ENCODE assay signal across 21 mouse cellular contexts in the genomic region with DNA sequence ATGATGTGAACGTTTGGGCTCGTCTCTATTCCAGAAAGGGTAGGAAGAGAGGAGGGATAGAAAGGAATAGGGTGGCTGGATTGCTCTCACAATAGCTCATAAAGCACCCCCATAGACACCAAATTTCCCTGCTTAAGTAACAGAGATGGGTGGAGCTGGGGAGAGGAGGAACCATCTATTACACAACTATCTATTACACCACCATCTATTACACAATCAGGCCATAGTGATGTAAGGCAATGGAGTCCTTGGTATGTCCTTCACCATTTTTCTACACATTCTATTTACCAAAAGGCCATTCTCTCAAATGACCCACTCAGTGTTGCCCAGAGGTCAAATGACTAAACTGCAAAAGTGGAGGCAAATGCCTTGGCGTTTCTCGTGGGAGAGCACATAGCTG.
DNase-seq lines count a peak whose midpoint lies in the region; ATAC-seq and TF ChIP-seq lines count a peak whose summit lies in the region.
"Had no signal": no experiment of that assay in that cellular context is flagged by ENCODE, and none has a peak within 500 bp of the region (broad histone marks: within the 10 kb centered on the region; RNA-seq: fewer than 3 reads in every experiment).

No protein-coding gene starts in this region.

- no peak for TF ChIP-seq CTCF in lung, postnatal 0 days (IDR thresholded peaks at IDR 0.05)

- no peaks in the 10 kb centered on the region for H3K27me3 ChIP-seq in lung, postnatal 0 days (replicated peaks; ENCODE audit: insufficient read depth, low read length)
- H3K27me3 ChIP-seq in hindbrain, embryonic 13.5 days, result no peaks in the 10 kb centered on the region
- H3K27me3 ChIP-seq: embryonic facial prominence, embryonic 15.5 days; forebrain, embryonic 13.5 days; liver, embryonic 13.5 days; midbrain, embryonic 13.5 days; neural tube, embryonic 13.5 days had no signal

- no peak overlapping the region for H3K27ac ChIP-seq in lung, postnatal 0 days (ENCODE audit: low read length)
- no peak overlapping the region for H3K27ac ChIP-seq in hindbrain, embryonic 13.5 days
- H3K27ac ChIP-seq: embryonic facial prominence, embryonic 15.5 days; forebrain, embryonic 13.5 days; hindbrain, embryonic 14.5 days; left cerebral cortex, adult 2 months; liver, embryonic 13.5 days; midbrain, embryonic 13.5 days; neural tube, embryonic 13.5 days had no signal

- H3K9ac ChIP-seq in lung, postnatal 0 days (replicated peaks; ENCODE audit: low read depth), result no peak overlapping the region
- H3K9ac ChIP-seq in hindbrain, embryonic 13.5 days, result no peak overlapping the region
- H3K9ac ChIP-seq: embryonic facial prominence, embryonic 15.5 days; forebrain, embryonic 13.5 days; hindbrain, embryonic 14.5 days; liver, embryonic 13.5 days; midbrain, embryonic 13.5 days; neural tube, embryonic 13.5 days had no signal

- H3K9me3 ChIP-seq in lung, postnatal 0 days (ENCODE audit: low read length), result no peaks in the 10 kb centered on the region
- no peaks in the 10 kb centered on the region for H3K9me3 ChIP-seq in hindbrain, embryonic 13.5 days
- H3K9me3 ChIP-seq: embryonic facial prominence, embryonic 15.5 days; forebrain, embryonic 13.5 days; liver, embryonic 13.5 days; midbrain, embryonic 13.5 days; neural tube, embryonic 13.5 days had no signal

- no peaks in the 10 kb centered on the region for H3K36me3 ChIP-seq in lung, postnatal 0 days (ENCODE audit: insufficient read depth, low read length)
- no peaks in the 10 kb centered on the region for H3K36me3 ChIP-seq in hindbrain, embryonic 13.5 days
- H3K36me3 ChIP-seq: embryonic facial prominence, embryonic 15.5 days; liver, embryonic 13.5 days; midbrain, embryonic 13.5 days; neural tube, embryonic 13.5 days had no signal

- H3K4me3 ChIP-seq in lung, postnatal 0 days (ENCODE audit: low read depth, low read length), result no peak overlapping the region
- no peak overlapping the region for H3K4me3 ChIP-seq in hindbrain, embryonic 13.5 days
- H3K4me3 ChIP-seq: embryonic facial prominence, embryonic 15.5 days; forebrain, embryonic 13.5 days; left cerebral cortex, adult 2 months; liver, embryonic 13.5 days; midbrain, embryonic 13.5 days; neural tube, embryonic 13.5 days had no signal

- WGBS in lung, postnatal 0 days, result 61% methylated on average over 4 of the region's 4 CpGs
- 77% methylated on average over 4 of the region's 4 CpGs for WGBS in hindbrain, embryonic 13.5 days

- peak; percentile 23 for DNase-seq in adrenal gland, adult 8-10 months
- DNase-seq in adrenal gland, postnatal 4 days (ENCODE audit: low spot score in 2 of 2), result no peak
- peak; percentile 71 for DNase-seq in lung, postnatal 0 days (ENCODE audit: low spot score)
- no peak for DNase-seq in lung, postnatal 14 days
- no peak for DNase-seq in heart, postnatal 4 days
- DNase-seq: cerebellum, adult 18-20 months; cerebellum, postnatal 25 days; gastrocnemius, postnatal 10 days; kidney, postnatal 36 days; left cerebral cortex, postnatal 4 days; liver, embryonic 13.5 days; thymus, postnatal 36 days had no signal

- peak; percentile 70 for ATAC-seq in lung, postnatal 0 days
- ATAC-seq in common myeloid progenitor, adult 5-6 weeks (replicated peaks; ENCODE audit: low read depth, poor library complexity, severe bottlenecking), result 0 out of 2 replicates have a peak, but pooled peaks have one; percentile 39
- 0 out of 2 replicates have a peak, but pooled peaks have one; percentile 23 for ATAC-seq in neutrophil, adult 5-6 weeks (ENCODE audit: extremely low read depth, insufficient number of reproducible peaks, low FRiP score, poor library complexity, severe bottlenecking)
- no peak for ATAC-seq in hindbrain, embryonic 13.5 days (ENCODE audit: low FRiP score)
- ATAC-seq: midbrain, embryonic 13.5 days had no signal

- no peak overlapping the region for H3K4me2 ChIP-seq in lung, postnatal 0 days (replicated peaks; ENCODE audit: low read depth, low read length)
- no peak overlapping the region for H3K4me2 ChIP-seq in hindbrain, embryonic 13.5 days
- H3K4me2 ChIP-seq: embryonic facial prominence, embryonic 15.5 days; forebrain, embryonic 13.5 days; hindbrain, embryonic 14.5 days; liver, embryonic 13.5 days; midbrain, embryonic 13.5 days; neural tube, embryonic 13.5 days had no signal

- TF ChIP-seq EP300 in lung, postnatal 0 days (IDR thresholded peaks at IDR 0.05), result peak; percentile 62

- H3K4me1 ChIP-seq in lung, postnatal 0 days (ENCODE audit: insufficient read depth, low read depth, low read length), result no peaks in the 10 kb centered on the region
- H3K4me1 ChIP-seq in hindbrain, embryonic 13.5 days (replicated peaks), result peaks cover 13% of the 10 kb centered on the region; the same call in 1 of the 2 replicates
- H3K4me1 ChIP-seq: embryonic facial prominence, embryonic 15.5 days; liver, embryonic 13.5 days had no signal

Comparison
In these comparisons a context has a peak if more than half of its experiments do, and no peak if none do; other contexts are left out.
1. DNase-seq: peak in adrenal gland, adult 8-10 months (single experiment) and lung, postnatal 0 days (single experiment); none in adrenal gland, postnatal 4 days (0 of 2), lung, postnatal 14 days (single experiment) and heart, postnatal 4 days (single experiment).